Mouse (Mus musculus): ENCODE measurements around the gene Gm39115. TPM values are rescaled to one million over a fixed set of nuclear protein-coding genes. Genes with fewer than 3 reads are reported as not detected.
"Not testable (repeated sequence)": the region's sequence is repeated elsewhere in the genome, so short reads cannot be mapped to it uniquely, and the experiment has no call there.

The Gm39115 gene
- total and polyA plus RNA-seq, 3 experiments, result not detected

GRCm38 (mm10) chr7:142140696-142141095 lies 4.9 kb upstream of the Gm39115 start:
- Histone ChIP-seq H3K36me3 (replicated peaks) (no peaks in the 10 kb centered on the region), H3K27me3 (ENCODE audit: insufficient read depth, low read length) (peaks cover 2% of the 10 kb centered on the region; the same call in 1 of the 2 replicates), H3K9me3 (replicated peaks) (no peaks in the 10 kb centered on the region), H3K4me3 (ENCODE audit: low read depth, low read length) (no peak overlapping the region), H3K4me1 (ENCODE audit: insufficient read depth, low read depth, low read length) (no peaks in the 10 kb centered on the region)
- DNase-seq (ENCODE audit: low spot score), result no peak
- no peak for ATAC-seq (ENCODE audit: extremely low read depth, insufficient number of reproducible peaks, low FRiP score, poor library complexity, severe bottlenecking)
- TF ChIP-seq CTCF (IDR thresholded peaks at IDR 0.05; ENCODE audit: low read depth, low read length) (no peak), GATA1 (IDR thresholded peaks at IDR 0.05; ENCODE audit: borderline replicate concordance, low read length) (no peak), TAL1 (conservative IDR thresholded peaks at IDR 0.05; ENCODE audit: low read depth, low read length) (no peak), GATA2 (IDR thresholded peaks at IDR 0.05; ENCODE audit: borderline replicate concordance, low read depth, low read length) (no peak), POLR2AphosphoS5 (IDR thresholded peaks at IDR 0.05; ENCODE audit: insufficient replicate concordance, low read depth, low read length) (no peak)

DNA sequence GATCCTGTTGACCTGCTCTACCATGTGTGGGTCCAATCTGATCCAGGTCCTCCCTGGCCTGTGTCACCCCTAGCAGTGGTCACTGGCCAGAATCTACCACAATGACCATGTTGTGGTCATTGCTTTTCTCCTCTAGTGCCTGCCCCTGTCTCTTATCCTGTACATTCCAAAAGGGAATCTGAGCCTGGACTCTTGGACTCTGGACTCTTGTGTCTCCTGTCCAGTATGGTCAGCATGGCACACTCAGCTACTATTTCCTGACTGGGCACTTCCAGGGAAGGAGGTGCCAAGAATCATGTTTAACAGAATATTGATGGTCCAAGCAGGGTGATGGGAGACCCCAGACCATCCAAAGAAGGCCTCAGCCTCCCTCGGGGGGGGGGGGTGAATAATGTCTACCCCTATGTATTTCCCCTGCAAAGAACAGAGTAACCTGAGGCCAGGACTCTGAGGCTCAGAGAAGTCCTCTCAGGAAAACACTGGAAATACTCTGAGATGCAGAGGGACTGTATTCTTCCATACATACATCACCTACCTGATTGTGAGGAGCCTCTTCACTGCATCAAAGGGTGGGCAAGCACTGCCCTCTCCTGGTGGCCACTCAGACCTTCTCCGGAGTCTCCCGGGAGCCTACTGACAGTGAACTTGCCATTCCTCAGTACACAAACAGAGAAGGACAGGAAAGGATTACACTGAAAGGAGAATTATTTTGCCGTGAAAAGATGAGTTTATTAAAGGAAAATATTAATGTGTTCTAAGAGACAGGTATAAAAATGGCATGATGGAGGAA lies 1.4 kb downstream of the Gm39115 start:
- no peaks in the 10 kb centered on the region for H3K4me1 ChIP-seq (ENCODE audit: insufficient read depth, low read depth, low read length)
- peaks cover 4% of the 10 kb centered on the region; the same call in 1 of the 2 replicates for H3K27me3 ChIP-seq (ENCODE audit: insufficient read depth, low read length)
- no peak overlapping the region for H3K4me3 ChIP-seq (ENCODE audit: low read depth, low read length)
- H3K36me3 ChIP-seq (replicated peaks), result no peaks in the 10 kb centered on the region
- ATAC-seq (ENCODE audit: extremely low read depth, insufficient number of reproducible peaks, low FRiP score, poor library complexity, severe bottlenecking), result no peak
- no peak for DNase-seq (ENCODE audit: low spot score)
- H3K9me3 ChIP-seq (replicated peaks), result no peaks in the 10 kb centered on the region
- TF ChIP-seq POLR2AphosphoS5 (IDR thresholded peaks at IDR 0.05; ENCODE audit: insufficient replicate concordance, low read depth, low read length) (no peak), TAL1 (conservative IDR thresholded peaks at IDR 0.05; ENCODE audit: low read depth, low read length) (no peak), GATA1 (IDR thresholded peaks at IDR 0.05; ENCODE audit: borderline replicate concordance, low read length) (no peak), GATA2 (IDR thresholded peaks at IDR 0.05; ENCODE audit: borderline replicate concordance, low read depth, low read length) (no peak), CTCF (IDR thresholded peaks at IDR 0.05; ENCODE audit: low read depth, low read length) (no peak)

DNA sequence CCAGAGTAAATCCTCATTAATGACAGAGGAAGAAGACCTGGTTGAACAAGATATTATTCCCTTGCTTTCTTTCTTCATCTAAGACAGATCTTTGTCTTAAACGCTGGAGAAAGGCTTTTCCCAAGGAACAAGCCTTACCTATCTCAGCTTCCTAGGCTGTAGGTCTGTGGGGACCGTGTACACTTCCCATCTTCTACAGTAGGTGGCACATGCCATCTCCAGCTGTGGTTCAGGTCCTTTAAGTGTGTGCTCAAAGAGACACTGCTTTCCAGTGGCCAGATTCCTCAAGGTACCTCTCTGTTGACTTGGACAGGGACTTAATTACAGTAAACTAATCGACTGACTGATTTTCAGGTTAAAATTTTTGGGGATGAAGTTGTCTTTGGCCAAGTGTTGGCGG lies 7.0 kb downstream of the Gm39115 start:
- Histone ChIP-seq H3K36me3 (replicated peaks) (no peaks in the 10 kb centered on the region), H3K9me3 (replicated peaks) (no peaks in the 10 kb centered on the region), H3K4me3 (ENCODE audit: low read depth, low read length) (no peak overlapping the region), H3K27me3 (ENCODE audit: insufficient read depth, low read length) (peaks cover 4% of the 10 kb centered on the region; the same call in 1 of the 2 replicates), H3K4me1 (ENCODE audit: insufficient read depth, low read depth, low read length) (no peaks in the 10 kb centered on the region)
- TF ChIP-seq CTCF (IDR thresholded peaks at IDR 0.05; ENCODE audit: low read depth, low read length) (no peak), GATA2 (IDR thresholded peaks at IDR 0.05; ENCODE audit: borderline replicate concordance, low read depth, low read length) (no peak), GATA1 (IDR thresholded peaks at IDR 0.05; ENCODE audit: borderline replicate concordance, low read length) (no peak), POLR2AphosphoS5 (IDR thresholded peaks at IDR 0.05; ENCODE audit: insufficient replicate concordance, low read depth, low read length) (no peak)
- DNase-seq (ENCODE audit: low spot score) (no peak), ATAC-seq (ENCODE audit: extremely low read depth, insufficient number of reproducible peaks, low FRiP score, poor library complexity, severe bottlenecking) (no peak)

GRCm38 (mm10) chr7:142120629-142121028 lies 15.2 kb downstream of the Gm39115 start, which contains the start of gene Gm45618:
TSS of gene Gm45618 (minus strand) at chr7:142120729.
- H3K4me3 ChIP-seq (ENCODE audit: low read depth, low read length); ATAC-seq (ENCODE audit: extremely low read depth, insufficient number of reproducible peaks, low FRiP score, poor library complexity, severe bottlenecking); DNase-seq (ENCODE audit: low spot score); H3K27me3 ChIP-seq (ENCODE audit: insufficient read depth, low read length); H3K9me3 ChIP-seq (replicated peaks); H3K4me1 ChIP-seq (ENCODE audit: insufficient read depth, low read depth, low read length); H3K36me3 ChIP-seq (replicated peaks): not testable (repeated sequence)

DNA sequence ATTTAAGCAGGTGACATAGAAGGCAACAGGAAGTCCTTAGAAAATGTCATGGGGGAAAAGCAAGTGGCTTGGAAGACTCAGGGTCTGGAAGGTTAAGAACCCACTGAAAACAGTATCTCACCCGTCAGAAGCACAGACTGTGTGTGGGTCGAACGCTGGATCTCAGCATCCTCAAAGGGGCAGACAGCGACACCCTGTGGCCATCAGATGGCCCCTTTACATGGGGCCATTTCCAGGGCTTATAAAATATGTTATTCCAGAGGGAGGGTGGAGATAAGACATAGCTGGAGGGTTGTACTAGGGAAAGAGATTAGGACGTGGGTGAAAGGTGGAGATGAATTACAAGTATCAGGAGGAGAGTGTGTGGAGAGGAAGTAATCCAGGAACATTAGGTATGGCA lies 16.2 kb downstream of the Gm39115 start:
- Histone ChIP-seq H3K4me3 (ENCODE audit: low read depth, low read length) (no peak overlapping the region), H3K36me3 (replicated peaks) (no peaks in the 10 kb centered on the region), H3K27me3 (ENCODE audit: insufficient read depth, low read length) (0 out of 2 replicates have a peak, but pooled peaks cover 3% of the 10 kb centered on the region), H3K9me3 (replicated peaks) (no peaks in the 10 kb centered on the region), H3K4me1 (ENCODE audit: insufficient read depth, low read depth, low read length) (no peaks in the 10 kb centered on the region)
- ATAC-seq (ENCODE audit: extremely low read depth, insufficient number of reproducible peaks, low FRiP score, poor library complexity, severe bottlenecking) (no peak), DNase-seq (ENCODE audit: low spot score) (no peak)
- TF ChIP-seq GATA2 (IDR thresholded peaks at IDR 0.05; ENCODE audit: borderline replicate concordance, low read depth, low read length) (no peak), CTCF (IDR thresholded peaks at IDR 0.05; ENCODE audit: low read depth, low read length) (no peak), GATA1 (IDR thresholded peaks at IDR 0.05; ENCODE audit: borderline replicate concordance, low read length) (no peak), TAL1 (conservative IDR thresholded peaks at IDR 0.05; ENCODE audit: low read depth, low read length) (no peak)

DNA sequence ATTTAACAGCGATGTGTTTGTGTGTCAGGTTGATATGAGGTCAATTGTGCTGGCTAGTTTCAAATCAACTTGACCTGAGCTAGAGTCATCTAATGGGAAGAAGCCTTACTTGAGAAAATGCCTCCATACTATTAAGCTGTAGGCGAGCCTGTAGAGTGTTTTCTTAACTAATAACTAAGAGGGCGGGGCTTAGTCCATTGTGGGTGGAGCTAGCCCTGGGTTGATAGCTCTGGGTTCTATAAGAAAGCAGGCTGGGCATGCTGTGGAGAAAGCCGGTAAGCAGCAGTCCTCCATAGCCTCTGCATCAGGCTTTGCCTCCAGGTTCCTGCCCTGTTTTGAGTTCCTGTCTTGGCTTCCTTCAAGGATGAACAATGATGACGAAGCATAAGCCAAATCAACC lies 31.1 kb downstream of the Gm39115 start:
- peaks cover 25% of the 10 kb centered on the region for H3K27me3 ChIP-seq (ENCODE audit: insufficient read depth, low read length)
- no peak for ATAC-seq (ENCODE audit: extremely low read depth, insufficient number of reproducible peaks, low FRiP score, poor library complexity, severe bottlenecking)
- no peak for TF ChIP-seq CTCF (IDR thresholded peaks at IDR 0.05; ENCODE audit: low read depth, low read length)
- TF ChIP-seq GATA1 (IDR thresholded peaks at IDR 0.05; ENCODE audit: borderline replicate concordance, low read length), result no peak
- TF ChIP-seq GATA2 (IDR thresholded peaks at IDR 0.05; ENCODE audit: borderline replicate concordance, low read depth, low read length), result no peak
- TF ChIP-seq POLR2AphosphoS5 (IDR thresholded peaks at IDR 0.05; ENCODE audit: insufficient replicate concordance, low read depth, low read length), result no peak
- no peak for TF ChIP-seq TAL1 (conservative IDR thresholded peaks at IDR 0.05; ENCODE audit: low read depth, low read length)

More for the DNA sequence above, 31.1 kb downstream of the Gm39115 start:
- no peaks in the 10 kb centered on the region for H3K36me3 ChIP-seq (replicated peaks)
- no peak for DNase-seq (ENCODE audit: low spot score)
- no peaks in the 10 kb centered on the region for H3K9me3 ChIP-seq (replicated peaks)
- no peak overlapping the region for H3K4me3 ChIP-seq (ENCODE audit: low read depth, low read length)
- no peaks in the 10 kb centered on the region for H3K4me1 ChIP-seq (ENCODE audit: insufficient read depth, low read depth, low read length)

All from G1E (cell line).